Mouse (Mus musculus) bone marrow, adult 2 months (tissue): ENCODE data around the gene Sag. TPM values are rescaled to one million over a fixed set of nuclear protein-coding genes. Genes with fewer than 3 reads are reported as not detected.

Experiments used
- H3K27ac ChIP-seq: fragments of 200-500 bp; 2 replicates; pipeline ENCODE4 v1.5.1; 2012; ENCODE audit warnings: low read depth, mild to moderate bottlenecking, control low read depth, inconsistent platforms, low read length; ENCODE audit not compliant: control insufficient read depth, poor library complexity, insufficient read depth
- H3K4me1 ChIP-seq: fragments of 200-500 bp; 2 replicates; pipeline ENCODE4 v1.6.1; 2011; ENCODE audit warnings: low read length; ENCODE audit not compliant: control insufficient read depth, insufficient read depth
- H3K4me3 ChIP-seq: fragments of 200-500 bp; replicated peaks from 2 replicates; pipeline ENCODE3; 2011; ENCODE audit warnings: mild to moderate bottlenecking, low read depth, low read length, control low read depth; ENCODE audit not compliant: control insufficient read depth
- CTCF ChIP-seq: fragments of 200-500 bp; IDR thresholded peaks from 2 replicates; pipeline ENCODE4 v1.5.1; 2011; ENCODE audit warnings: low read length, control low read depth; ENCODE audit not compliant: control insufficient read depth, insufficient read depth
- POLR2A ChIP-seq: fragments of 200-500 bp; IDR thresholded peaks from 2 replicates; pipeline ENCODE4 v1.6.1; 2011; ENCODE audit warnings: low read depth, mild to moderate bottlenecking, control low read depth, low read length, borderline replicate concordance; ENCODE audit not compliant: control insufficient read depth
- WGBS: fragments of 180-500 bp; shearing (Covaris S2); methylation state at CpG from one replicate; pipeline ENCODE4 v1.1.7; 2018; 5-methylcytosine and 5-hydroxymethylcytosine counted together
- polyA plus RNA-seq: library from polyadenylated mRNA; stranded (reverse); fragments of >200 nt; gene quantifications from 2 replicates; pipeline ENCODE4 v1.2.4, GENCODE M21; 2011; ENCODE audit warnings: low replicate concordance; ENCODE audit not compliant: missing spikeins, insufficient read depth, insufficient read length

Gene Sag
- polyA plus RNA-seq, 1 experiment: 7.0 TPM

GRCm38 (mm10) chr1:87773336-87773735 is 30.1 kb upstream of the Sag start:
- 71% methylated on average over 2 of the region's 2 CpGs for WGBS
- no peak overlapping the region for H3K27ac ChIP-seq
- TF ChIP-seq CTCF (no peak), POLR2A (no peak)
- no peak overlapping the region for H3K4me3 ChIP-seq
- no peaks in the 10 kb centered on the region for H3K4me1 ChIP-seq

GRCm38 (mm10) chr1:87774845-87775244 is 28.6 kb upstream of the Sag start:
- no peak overlapping the region for H3K27ac ChIP-seq
- H3K4me1 ChIP-seq: no peaks in the 10 kb centered on the region
- WGBS: 74% methylated on average over 7 of the region's 7 CpGs
- no peak overlapping the region for H3K4me3 ChIP-seq
- TF ChIP-seq CTCF: no peak
- TF ChIP-seq POLR2A: no peak

- H3K4me1 ChIP-seq: no peaks in the 10 kb centered on the region
- no peak overlapping the region for H3K27ac ChIP-seq
- no peak for TF ChIP-seq CTCF
- TF ChIP-seq POLR2A: no peak
- WGBS: 88% methylated on average over 5 of the region's 5 CpGs
- H3K4me3 ChIP-seq: no peak overlapping the region
These were observed 24.2 kb upstream of the Sag start for GRCm38 (mm10) chr1:87779204-87779785.

- WGBS: 91% methylated on average over 8 of the region's 8 CpGs
- no peak overlapping the region for H3K27ac ChIP-seq
- H3K4me1 ChIP-seq: no peaks in the 10 kb centered on the region
- TF ChIP-seq POLR2A (no peak), CTCF (no peak)
- no peak overlapping the region for H3K4me3 ChIP-seq
These were observed 17.8 kb upstream of the Sag start for GRCm38 (mm10) chr1:87785703-87786102.

- WGBS: 87% methylated on average over 7 of the region's 7 CpGs
- TF ChIP-seq POLR2A (no peak), CTCF (no peak)
- H3K27ac ChIP-seq: no peak overlapping the region
- no peaks in the 10 kb centered on the region for H3K4me1 ChIP-seq
- no peak overlapping the region for H3K4me3 ChIP-seq
These were observed 17.2 kb upstream of the Sag start for GRCm38 (mm10) chr1:87786251-87786650.

- 92% methylated on average over 8 of the region's 8 CpGs for WGBS
- no peak for TF ChIP-seq CTCF
- no peak for TF ChIP-seq POLR2A
- no peak overlapping the region for H3K27ac ChIP-seq
- no peaks in the 10 kb centered on the region for H3K4me1 ChIP-seq
- no peak overlapping the region for H3K4me3 ChIP-seq
These were observed 13.8 kb upstream of the Sag start for GRCm38 (mm10) chr1:87789665-87790064.

- Histone ChIP-seq H3K4me1 (no peaks in the 10 kb centered on the region), H3K4me3 (no peak overlapping the region), H3K27ac (no peak overlapping the region)
- WGBS: 71% methylated on average over 4 of the region's 4 CpGs
- TF ChIP-seq CTCF: no peak
These were observed 10.9 kb upstream of the Sag start for GRCm38 (mm10) chr1:87792438-87793137.

GRCm38 (mm10) chr1:87793138-87793449 is 10.4 kb upstream of the Sag start:
- 95% methylated on average over 6 of the region's 6 CpGs for WGBS
- no peak overlapping the region for H3K27ac ChIP-seq

GRCm38 (mm10) chr1:87797702-87798101 is 5.8 kb upstream of the Sag start:
- Histone ChIP-seq H3K4me1 (no peaks in the 10 kb centered on the region), H3K4me3 (no peak overlapping the region), H3K27ac (no peak overlapping the region)
- TF ChIP-seq CTCF: no peak
- TF ChIP-seq POLR2A: no peak
- WGBS: 89% methylated on average over 1 of the region's 1 CpGs

More at GRCm38 (mm10) chr1:87793138-87793449, 10.4 kb upstream of the Sag start:
- Histone ChIP-seq H3K4me3 (no peak overlapping the region), H3K4me1 (no peaks in the 10 kb centered on the region)
- TF ChIP-seq POLR2A: no peak
- no peak for TF ChIP-seq CTCF
